Mouse (Mus musculus) frontal cortex, adult (tissue): Measurements from ENCODE around the gene Aup1.

ENCODE experiments used
- ATAC-seq: cut with Nextera tagmentation; 2 replicates; pipeline ENCODE4 v1.9.2; 2017; ENCODE audit warnings: mild to moderate bottlenecking, moderate library complexity, mixed read lengths; ENCODE audit not compliant: low TSS enrichment

Gene Aup1

DNA sequence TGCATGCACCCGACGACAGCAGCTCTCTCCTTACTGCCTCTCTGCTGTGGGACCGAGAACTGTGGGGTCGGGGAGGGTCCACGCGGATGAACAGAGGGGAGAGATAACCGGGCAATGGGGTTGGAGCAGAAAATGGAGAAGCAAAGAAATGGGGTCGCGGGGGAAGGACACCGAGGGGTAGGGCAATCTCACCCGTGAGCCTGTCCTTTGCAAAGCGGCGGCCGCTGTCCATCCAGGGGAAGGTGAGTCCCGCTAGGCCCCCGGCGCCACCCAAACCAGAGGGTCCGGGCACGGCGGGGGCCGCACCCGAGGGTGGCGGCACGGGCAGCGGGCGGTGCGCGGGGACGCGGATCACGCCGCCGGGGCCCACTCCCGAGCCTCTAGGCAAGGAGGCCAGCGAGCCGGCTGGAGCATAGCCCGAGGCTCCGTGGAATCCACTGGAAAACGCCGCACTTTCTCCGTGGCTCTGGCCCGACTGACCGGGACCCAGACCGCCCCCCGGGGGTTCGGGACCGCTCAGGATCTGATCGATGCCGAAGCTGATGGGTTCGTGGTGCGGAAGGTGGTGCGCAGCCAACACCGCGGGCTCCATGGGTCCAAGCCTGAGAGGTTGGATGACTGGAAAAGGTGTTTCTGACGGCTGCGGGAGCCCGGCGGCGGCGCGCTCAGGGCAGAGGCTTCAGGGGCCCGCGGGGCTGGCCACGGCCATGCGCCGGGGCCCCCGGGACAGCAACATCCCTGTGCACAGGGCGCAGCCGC lies 15.3 kb downstream of the Aup1 start:
- no peak for ATAC-seq

DNA sequence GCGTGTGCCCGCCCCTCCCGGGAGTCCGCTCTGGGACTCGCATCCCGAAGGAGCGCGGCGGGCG lies 15.8 kb downstream of the Aup1 start, which contains the start of gene Tlx2:
Tlx2 (minus strand) TSS at position 47 of the 64 bp plus-strand sequence.
- no peak for ATAC-seq

DNA sequence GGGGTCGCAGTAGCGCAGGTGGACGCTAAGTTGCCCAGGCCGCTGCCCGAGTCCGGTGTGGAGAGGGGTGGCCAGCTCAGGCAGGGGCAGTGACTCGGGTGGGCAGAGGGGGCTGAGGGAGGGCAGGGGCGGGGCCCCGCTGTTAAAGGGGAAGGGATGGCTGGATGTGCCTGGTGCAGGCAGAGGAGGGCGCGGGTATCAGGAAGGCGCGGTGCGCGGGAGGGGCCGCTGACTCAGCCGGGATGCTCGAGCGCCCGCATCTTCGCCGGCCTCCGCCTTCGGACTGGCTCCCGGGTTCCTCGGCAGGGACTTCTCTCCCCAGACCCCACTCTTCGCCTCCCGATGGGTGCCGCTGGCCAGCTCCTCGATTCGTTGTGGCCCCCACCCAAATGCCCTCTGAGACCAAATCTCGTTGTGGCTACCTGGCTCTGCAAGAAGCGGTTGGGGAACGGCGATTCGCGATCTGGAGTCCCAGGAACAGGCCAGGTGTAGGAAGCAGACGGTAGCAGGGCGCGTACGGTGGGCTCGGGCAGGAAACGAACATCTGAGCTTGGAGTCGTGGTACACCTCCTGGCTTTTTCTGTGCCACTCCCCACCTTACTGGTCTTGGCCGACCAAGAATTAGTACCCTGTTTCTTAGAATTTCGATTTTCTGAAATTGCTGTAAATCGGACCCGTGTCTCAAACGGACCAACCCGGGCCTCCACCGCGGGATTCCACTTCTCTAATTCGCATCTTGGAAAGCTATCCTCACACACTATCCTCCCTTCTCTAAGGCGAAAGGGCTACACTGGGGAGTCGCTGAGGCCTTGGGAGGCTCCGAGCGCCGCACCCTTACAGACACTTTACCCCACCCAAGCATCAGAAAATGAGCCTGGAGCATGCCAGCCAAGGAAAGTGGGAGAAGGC lies 16.2 kb downstream of the Aup1 start:
- no peak for ATAC-seq

DNA sequence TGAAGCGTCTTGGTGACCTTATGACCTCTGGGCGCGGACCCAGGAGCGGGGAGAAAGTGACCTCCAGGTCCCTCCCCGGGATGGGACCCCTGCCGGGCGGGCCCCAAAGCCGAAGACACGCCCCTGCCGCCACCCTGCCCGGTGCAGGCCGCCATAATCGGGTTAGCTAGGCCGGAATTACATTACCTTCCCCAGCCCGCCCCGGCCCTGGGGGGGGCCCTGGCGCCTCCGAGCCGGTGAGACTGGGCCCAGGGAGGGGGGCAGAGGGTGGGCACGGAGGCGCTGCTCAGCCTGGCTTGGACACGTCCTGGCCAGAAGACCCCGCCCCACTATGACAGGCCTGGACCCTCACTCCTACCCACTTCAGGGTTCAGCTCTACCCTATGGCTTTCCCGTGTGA lies 16.9 kb downstream of the Aup1 start:
- no peak for ATAC-seq

DNA sequence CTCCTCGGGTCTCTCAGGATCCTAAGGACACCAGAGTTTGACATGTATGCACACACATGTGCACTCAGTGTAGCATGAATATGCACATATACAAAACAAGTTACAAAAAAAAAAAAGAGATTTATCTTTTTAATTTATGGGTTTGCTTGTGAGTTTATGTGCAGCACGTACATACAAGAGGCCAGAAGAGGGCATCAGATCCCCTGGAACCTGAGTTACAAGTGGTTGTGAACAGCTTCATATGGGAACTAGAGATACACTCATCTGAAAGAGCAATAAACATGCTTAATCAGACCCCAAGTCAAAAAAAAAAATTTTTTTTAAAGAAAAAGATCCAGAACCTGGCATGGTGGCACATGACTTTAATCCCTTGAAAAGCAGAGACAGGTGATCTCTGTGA lies 20.7 kb downstream of the Aup1 start:
- ATAC-seq, result no peak

DNA sequence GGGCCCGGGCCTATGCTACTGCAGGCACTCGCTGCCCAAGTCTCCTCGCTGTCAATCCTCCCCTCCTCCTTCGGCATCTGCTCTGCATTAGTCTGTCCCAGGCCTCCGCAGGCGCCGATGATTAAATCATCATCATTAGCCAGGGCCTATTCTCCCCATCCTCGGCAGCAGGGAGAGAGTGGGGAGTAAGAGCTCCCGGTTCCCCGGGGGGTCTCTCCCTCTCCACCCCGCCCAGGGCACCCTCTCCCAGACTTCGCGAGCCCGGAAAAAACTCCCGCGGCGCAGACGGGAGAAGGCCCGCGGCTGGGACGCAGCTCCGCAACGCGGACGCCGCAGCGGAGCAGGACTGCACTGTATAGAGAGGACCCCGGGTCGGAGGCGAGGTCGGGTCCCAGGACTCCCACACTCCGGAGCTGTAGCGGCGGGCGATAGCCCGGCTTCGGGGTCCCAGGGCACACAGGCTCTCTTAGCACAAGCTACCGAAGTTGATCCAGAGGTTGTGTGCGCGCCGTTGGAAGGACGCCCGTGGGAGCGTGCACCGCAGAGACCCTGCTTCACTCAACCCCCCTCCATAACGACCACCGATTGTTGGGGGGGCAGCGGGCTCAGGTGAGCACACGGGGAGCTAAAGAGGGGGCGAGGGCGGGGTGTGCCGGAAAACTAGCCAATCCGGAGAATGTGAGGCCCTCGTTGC lies 23.5 kb downstream of the Aup1 start, which contains the start of gene Pcgf1:
Pcgf1 (plus strand) TSS at position 240 of the 694 bp plus-strand sequence.
- peak; percentile 39; the same call in 1 of the 2 replicates for ATAC-seq

DNA sequence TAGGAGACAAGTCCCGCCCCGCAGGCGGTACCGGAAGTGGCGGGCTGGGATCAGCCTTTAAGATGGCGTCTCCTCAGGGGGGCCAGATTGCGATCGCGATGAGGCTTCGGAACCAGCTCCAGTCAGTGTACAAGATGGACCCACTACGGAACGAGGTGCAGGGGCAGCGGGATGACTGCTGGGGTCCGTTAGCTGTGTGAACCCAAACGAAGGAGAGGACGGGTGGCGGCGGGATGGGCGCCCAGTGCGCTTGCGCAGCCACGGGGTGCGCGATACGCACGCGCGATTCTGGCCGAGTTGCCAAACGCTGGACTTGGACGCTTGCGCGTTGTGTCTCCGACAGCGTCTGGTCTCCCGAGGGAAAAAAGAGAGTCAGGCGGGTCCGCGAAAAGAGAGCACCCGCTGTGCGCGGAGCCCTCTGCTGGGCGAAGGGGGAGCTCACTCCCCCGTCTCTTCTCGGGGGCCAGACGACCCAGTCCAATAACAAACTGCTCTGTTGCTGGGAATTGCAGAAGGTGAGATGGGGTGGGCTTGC lies 24.1 kb downstream of the Aup1 start:
- ATAC-seq, result peak; percentile 92

DNA sequence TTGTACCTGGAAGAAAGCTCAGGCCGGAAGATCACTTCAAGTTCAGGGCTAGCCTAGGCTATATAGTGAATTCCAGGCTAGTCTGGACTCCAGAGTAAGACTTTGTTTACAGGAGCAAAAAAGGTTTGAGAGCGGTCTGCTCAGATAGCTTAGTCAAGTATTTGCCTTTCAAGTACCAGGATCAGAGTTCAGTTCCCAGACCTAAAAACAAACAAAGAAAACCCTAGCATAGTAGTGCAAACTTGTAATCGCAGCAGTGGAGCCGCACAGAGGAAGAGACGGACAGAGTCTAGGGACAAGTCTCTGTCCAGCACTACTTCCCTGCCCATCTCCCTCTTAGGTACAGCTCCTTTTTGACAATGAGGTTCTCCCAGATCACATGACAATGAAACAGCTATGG lies 25.9 kb downstream of the Aup1 start:
- no peak for ATAC-seq

DNA sequence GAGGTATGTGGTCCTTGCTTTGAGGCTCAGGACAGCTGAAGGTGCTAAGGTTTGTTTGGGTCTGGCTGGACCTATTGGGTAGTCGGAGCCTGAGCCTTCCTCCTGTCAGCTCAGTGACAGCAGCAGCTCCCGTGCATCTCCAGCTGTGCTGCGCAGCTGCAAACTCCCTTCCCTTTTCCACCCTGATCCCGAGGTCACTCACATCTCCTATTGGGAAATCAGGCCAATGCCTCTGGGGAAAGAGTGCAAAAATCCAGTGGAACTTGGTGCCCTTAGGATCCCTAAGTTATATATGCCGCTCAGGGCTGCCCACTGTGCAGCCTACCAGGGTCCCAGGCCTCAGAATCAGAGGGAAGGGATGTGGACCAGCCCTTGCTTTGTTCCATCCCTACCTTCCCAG lies 29.2 kb downstream of the Aup1 start:
- ATAC-seq, result no peak

DNA sequence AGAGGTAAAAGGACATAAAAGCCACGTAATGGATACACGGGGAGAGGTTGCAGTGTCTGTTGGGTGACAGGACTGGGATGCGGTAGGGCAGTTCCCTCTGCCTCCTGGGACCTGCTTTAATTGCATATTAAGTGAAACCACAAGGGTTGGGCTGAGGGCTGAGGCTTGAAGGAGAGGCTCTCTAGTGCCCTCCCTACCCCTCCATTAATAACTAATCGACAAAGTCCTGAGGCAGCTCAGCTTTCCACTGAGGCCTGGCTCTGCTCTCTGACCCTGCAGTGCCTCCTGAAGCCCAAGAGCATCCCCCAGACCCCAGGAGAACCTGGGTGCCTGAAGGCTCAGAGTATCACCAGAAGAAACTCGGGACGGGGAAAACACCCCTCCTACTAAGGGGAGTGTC lies 30.2 kb downstream of the Aup1 start:
- ATAC-seq, result no peak

DNA sequence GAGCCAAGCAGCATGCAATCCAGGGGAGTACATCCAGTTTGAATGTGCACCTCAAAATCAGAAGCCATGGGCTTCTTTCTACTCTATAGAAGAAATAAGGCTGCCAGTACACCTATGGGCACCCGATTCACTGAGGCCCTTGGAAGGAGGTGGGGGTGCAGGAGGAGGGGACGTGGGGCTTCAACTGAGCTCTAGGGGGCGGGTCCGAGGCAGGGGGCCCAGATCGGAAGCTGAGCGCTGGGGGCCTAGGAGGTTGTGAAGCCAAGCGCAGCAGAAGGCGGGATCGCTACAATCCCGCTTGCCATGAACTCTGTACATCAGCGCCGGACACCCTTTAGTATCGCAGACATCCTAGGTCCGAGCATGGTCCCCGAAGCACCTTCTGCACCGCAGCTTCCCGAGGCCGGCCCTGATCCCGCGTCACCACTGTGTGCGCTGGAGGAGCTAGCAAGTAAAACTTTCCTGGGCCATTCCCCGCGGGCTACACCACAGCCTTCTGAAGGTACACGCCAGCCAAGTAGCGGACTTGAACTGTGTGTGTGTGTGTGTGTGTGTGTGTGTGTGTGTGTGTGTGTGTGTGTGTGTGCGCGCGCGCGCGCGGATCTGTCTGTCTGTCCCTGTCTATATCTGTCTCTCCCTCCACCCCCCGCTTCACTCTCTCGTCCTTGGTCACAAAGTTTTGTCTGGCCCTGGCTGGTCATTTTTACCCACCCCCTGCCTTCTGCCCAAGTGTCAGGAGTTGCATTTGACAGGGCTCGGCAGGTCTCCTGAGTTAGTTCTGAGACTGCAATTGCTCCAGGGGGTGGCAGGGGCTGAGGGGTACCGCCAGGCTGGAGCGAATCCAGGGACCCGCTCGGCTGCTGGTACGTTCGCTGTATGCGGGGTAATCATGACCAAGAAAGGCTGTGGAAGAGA lies 32.1 kb downstream of the Aup1 start, which contains the start of gene Lbx2:
Lbx2 (plus strand) TSS at position 247 of the 915 bp plus-strand sequence.
- no peak for ATAC-seq

DNA sequence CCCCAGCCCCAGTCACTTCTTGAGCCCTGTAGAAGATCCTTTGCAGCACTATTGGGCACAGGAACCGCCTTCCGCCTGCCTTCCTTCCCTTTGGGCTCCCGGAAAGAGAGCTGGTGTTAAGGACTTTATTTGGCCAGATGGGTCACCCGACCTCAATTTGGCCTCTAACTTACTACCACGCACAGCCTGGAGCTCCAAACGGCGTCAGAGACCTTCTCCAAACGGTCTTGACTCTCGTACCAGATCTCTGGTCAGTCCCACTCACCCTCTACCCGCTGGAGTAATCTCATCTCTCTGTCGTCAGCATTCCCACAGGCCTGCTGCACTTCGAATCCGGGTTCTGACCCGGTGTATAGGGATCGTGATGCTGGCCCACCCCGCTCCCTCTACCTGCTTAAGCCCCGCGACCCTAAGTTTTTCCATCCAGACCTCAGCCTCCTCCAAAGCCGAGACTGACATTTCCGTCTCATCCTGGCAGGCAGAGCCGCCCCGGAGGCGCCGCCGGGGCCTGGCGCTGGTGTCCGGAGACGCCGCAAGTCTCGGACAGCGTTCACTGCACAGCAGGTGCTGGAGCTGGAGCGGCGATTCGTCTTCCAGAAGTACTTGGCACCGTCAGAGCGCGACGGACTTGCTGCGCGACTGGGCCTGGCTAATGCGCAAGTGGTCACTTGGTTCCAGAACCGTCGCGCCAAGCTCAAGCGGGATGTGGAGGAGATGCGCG lies 33.0 kb downstream of the Aup1 start:
- ATAC-seq, result no peak

DNA sequence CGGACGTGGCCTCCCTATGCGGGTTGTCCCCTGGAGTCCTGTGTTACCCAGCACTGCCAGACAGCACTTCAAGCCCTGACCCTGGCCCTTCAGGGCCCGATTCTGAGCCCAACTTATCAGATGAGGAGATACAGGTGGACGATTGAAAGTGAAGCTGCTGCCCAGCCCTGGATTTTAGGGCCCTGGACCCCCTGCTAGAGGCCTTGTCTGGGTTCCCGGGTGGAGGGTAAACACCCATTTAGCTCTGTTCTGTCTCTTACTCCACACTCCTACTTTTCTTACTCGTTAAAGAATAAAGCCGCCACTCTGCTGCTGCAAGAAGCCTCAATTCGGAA lies 33.6 kb downstream of the Aup1 start:
- ATAC-seq, result no peak

DNA sequence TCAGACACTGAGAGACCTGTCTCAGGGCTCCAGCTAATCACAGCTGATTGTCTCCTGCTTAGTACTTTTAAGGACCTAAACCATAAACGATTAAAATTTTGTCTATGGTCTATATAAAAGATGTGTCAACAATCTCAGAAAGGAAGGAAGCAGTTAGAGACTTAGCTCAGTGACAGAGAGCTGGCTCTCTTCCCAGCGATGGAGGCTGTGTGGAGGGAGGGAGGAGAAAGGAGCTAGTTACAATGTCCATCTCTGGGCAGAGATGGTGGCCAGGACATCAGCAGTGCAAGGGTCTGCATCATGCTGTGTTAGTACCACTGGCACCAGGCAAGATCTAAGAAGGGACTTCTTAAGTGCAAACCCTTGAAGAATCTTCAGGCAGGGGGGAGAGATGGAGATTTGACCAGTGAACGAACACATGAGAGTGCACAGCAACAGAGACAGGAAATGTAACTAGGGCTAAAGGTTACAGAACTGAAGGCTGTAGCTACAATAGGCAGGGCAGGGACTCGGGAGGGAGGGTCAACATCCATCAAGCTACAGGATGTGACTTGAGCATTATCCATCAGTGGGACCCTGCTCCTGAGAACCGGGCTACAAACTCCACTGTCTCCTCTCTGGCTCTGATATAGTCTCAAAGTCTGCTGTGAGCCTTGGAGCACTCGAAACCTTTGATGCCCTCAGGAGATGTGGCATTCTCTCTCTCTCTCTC lies 38.3 kb downstream of the Aup1 start:
- ATAC-seq, result no peak

DNA sequence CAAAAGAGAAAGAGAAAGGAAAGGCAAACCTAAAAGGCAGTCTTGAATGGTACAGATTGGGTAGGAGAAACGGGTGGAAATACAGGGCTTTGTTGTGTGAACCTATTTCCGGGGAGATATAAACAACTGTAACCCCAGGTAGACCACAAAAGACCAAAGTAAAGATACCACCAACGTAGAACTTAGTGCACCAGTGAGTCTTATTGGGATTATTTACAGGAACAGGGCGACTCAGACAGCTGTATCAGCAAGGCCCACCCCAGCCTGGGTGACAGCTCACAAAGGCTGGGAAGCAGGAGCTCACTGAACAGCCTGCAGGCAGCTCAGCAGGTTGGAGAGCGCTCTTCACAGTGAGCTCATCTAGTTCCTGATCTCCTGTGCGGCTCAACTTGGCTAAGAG lies 41.6 kb downstream of the Aup1 start:
- no peak for ATAC-seq

DNA sequence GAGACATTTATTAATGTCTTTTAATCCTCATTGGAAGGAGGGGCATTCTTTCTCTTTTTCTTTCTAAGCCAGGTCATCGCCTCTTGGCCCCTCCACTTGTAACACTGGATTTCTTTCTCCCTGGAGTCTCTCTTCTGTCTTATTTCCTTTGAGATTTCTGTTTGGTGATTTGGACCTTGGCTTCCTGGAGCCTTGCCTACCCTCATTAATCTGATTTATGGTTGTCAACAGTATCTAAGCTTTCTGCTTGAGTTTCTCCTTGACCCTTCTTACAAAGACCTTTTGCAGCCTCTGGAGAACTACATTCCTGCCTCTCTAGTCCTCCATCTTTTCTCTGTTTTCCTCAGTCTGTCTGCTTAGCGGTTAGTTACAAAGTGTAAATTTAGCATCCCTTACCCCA lies 44.1 kb downstream of the Aup1 start:
- no peak for ATAC-seq

DNA sequence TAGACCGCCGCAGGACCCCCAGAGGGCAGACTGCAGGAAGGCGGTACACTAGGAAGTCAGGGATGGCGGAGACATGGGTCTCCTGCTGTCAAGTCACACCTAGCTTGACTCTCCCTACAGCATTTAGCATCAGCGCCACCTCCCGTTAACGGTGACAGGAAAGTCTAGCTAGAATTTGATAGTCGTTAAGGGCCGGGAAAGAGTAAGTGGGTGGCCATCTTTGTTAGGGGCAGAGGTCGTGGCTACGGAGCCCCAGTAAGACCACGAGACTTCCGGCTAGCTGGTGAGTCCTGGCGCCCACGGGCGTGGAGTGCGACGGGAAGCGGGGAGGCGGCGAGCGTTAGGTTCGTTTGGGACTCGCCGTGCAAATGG lies 47.0 kb downstream of the Aup1 start, which contains the start of the genes Ccdc142 and Gm42688:
Ccdc142 (plus strand) TSS at position 286 of the 372 bp plus-strand sequence.
Gm42688 (plus strand) TSS at position 302 of the 372 bp plus-strand sequence.
- peak; percentile 62 for ATAC-seq

DNA sequence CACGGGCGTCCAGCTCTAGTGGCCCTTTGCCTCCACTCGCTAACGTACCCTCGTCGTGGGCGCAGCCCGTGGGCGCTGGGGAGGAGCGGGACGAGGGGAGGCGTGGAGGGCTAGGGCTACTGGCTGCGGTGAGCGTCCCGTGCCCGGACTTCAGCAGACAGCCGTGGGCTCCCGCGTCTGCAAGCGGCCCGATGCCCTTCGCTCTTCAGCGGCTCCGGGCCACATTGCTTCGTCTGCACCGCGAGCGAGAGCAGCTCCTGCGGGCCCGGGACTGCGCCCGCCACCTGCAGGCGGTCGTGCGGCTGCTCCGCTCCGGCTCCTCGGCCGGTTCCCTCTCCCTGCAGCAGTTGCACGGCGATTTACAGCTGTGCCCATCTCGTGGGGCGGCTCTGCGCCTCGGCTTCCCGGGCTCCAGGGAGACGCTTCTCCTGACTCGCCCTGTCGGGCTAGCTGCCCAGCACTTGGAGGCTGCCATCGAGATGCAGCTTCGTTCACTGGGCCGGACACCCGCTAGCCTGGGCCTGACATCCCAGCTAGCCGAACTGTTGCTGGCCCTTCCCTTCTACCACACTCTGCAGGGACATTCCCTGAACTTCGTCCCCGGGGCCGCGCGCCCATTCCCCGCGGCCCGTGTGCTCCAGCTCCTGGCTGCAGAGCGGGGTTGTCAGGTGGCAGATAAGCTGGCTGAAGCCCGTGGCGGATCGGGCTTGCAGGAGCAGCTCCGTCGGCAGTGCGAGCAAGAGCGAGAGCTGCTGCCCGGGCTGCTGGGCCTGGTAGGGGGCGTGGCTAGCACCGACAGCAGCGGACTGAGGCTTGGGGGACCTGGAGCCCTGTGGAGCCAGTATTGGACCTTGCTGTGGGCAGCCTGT lies 47.6 kb downstream of the Aup1 start:
- peak; percentile 75 for ATAC-seq

DNA sequence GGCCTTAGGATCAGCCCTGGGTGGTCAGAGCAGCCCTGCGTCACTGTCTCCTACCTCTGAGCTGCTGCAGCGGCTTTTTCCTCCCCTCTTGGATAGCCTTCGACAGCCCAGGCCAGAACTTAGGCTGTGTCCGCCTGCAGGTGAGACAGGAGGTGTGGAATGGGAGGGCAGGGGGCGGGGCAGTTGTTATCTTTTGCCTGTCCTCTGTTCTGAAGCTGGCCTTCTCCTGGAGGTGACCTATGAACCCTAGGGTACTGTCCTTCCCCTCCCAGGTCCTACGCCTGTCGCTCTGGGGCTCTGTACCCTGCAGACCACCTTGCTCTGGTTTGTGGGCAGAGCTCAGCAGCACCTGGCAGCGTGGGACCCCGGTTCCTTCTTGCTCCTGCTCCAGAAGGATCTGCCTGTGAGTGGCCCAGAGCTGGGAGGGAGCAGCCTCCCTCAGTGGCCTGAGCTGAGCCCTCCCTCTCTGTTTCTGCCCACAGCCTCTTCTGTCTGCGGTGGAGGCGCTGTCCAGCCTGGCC lies 48.9 kb downstream of the Aup1 start:
- ATAC-seq, result no peak
